Mouse (Mus musculus) heart, adult 2 months (tissue): ENCODE data around the gene Cd4.

ENCODE experiments used
- CTCF ChIP-seq: fragments of 200-600 bp; IDR thresholded peaks from 2 replicates; pipeline ENCODE4 v1.8.1; 2022; ENCODE audit warnings: antibody characterized with exemption, mild to moderate bottlenecking, moderate library complexity
- POLR2A ChIP-seq: fragments of 200-500 bp; IDR thresholded peaks from 2 replicates; pipeline ENCODE4 v1.6.1; 2011; ENCODE audit warnings: mild to moderate bottlenecking, low read depth, low read length, control low read depth; ENCODE audit not compliant: insufficient read depth

- TF ChIP-seq CTCF (no peak), POLR2A (no peak)
Measured at GRCm38 (mm10) chr6:124856321-124856720, 31.7 kb downstream of the Cd4 start.
